Mouse (Mus musculus) intestine, postnatal 0 days (tissue): ENCODE measurements at regions not wholly inside any gene's neighbourhood (a gene's known extent, or its start where the extent isn't known, plus 50 kb on each side); places are given as distances from the start of the nearest gene placed in this dataset.

Experiments used
- ATAC-seq: fragments of 200-750 bp; cut with Nextera tagmentation; 2 replicates; pipeline ENCODE4 v1.8.0; 2017; ENCODE audit warnings: mild to moderate bottlenecking, moderate TSS enrichment, moderate library complexity
- H3K27ac ChIP-seq: fragments of 300-500 bp; sonication (generic); 2 replicates; pipeline ENCODE4 v1.5.1; 2014; ENCODE audit warnings: mild to moderate bottlenecking, low read depth, low read length, moderate library complexity
- H3K27me3 ChIP-seq: fragments of 300-500 bp; sonication (generic); replicated peaks from 2 replicates; pipeline ENCODE4 v1.6.1; 2014; ENCODE audit warnings: low read length, mixed read lengths; ENCODE audit not compliant: control insufficient read depth, insufficient read depth
- H3K36me3 ChIP-seq: fragments of 300-500 bp; sonication (generic); 2 replicates; pipeline ENCODE4 v1.6.1; 2014; ENCODE audit warnings: mild to moderate bottlenecking, moderate library complexity; ENCODE audit not compliant: control insufficient read depth, insufficient read depth
- H3K4me1 ChIP-seq: fragments of 300-500 bp; sonication (generic); replicated peaks from 2 replicates; pipeline ENCODE4 v1.6.1; 2014; ENCODE audit warnings: antibody characterized with exemption, low read length, mixed read lengths; ENCODE audit not compliant: control insufficient read depth, insufficient read depth
- H3K4me2 ChIP-seq: fragments of 300-500 bp; sonication (generic); replicated peaks from 2 replicates; pipeline ENCODE4 v1.6.1; 2014; ENCODE audit warnings: low read depth, mild to moderate bottlenecking, moderate library complexity
- H3K4me3 ChIP-seq: fragments of 300-500 bp; sonication (generic); 2 replicates; pipeline ENCODE4 v1.5.1; 2014; ENCODE audit warnings: low read depth, low read length
- H3K9ac ChIP-seq: fragments of 300-500 bp; sonication (generic); 2 replicates; pipeline ENCODE4 v1.6.1; 2014; ENCODE audit warnings: mild to moderate bottlenecking, low read depth, low read length
- H3K9me3 ChIP-seq: fragments of 300-500 bp; sonication (generic); 2 replicates; pipeline ENCODE4 v1.6.1; 2016; ENCODE audit warnings: mixed run types; ENCODE audit not compliant: control insufficient read depth
- CTCF ChIP-seq: sonication (generic); IDR thresholded peaks from 2 replicates; pipeline ENCODE4 v1.5.1; 2016; ENCODE audit warnings: low read depth, mild to moderate bottlenecking, control low read depth, antibody characterized with exemption, moderate library complexity
- WGBS: fragments of 180-500 bp; shearing (Covaris S2); extraction: QIAGEN DNeasy Blood & Tissue Kit; methylation state at CpG from one replicate; pipeline ENCODE4 v1.1.7; 2014; 5-methylcytosine and 5-hydroxymethylcytosine counted together

GRCm38 (mm10) chr5:80706645-80707056 lies 313.3 kb upstream of the Adgrl3 start:
- no peak overlapping the region for H3K4me3 ChIP-seq
- WGBS, result 69% methylated on average over 8 of the region's 8 CpGs
- no peaks in the 10 kb centered on the region for H3K4me1 ChIP-seq
- no peaks in the 10 kb centered on the region for H3K9me3 ChIP-seq
- no peaks in the 10 kb centered on the region for H3K36me3 ChIP-seq
- no peak for ATAC-seq
- H3K4me2 ChIP-seq, result no peak overlapping the region
- no peak overlapping the region for H3K9ac ChIP-seq
- H3K27me3 ChIP-seq, result no peaks in the 10 kb centered on the region
- H3K27ac ChIP-seq, result no peak overlapping the region
- no peak for TF ChIP-seq CTCF
